Mouse (Mus musculus): Measurements from ENCODE around the gene Rufy4.
A peak's percentile ranks its signal among the peaks of the same experiment; 100 is the strongest.

The Rufy4 gene

GRCm38 (mm10) chr1:74106214-74106613 lies 19.1 kb upstream of the Rufy4 start:
- DNase-seq, result no peak

GRCm38 (mm10) chr1:74107931-74108618 lies 17.3 kb upstream of the Rufy4 start:
- no peak for DNase-seq

GRCm38 (mm10) chr1:74109670-74110069 lies 15.7 kb upstream of the Rufy4 start:
- DNase-seq, result no peak

GRCm38 (mm10) chr1:74110932-74111695 lies 14.2 kb upstream of the Rufy4 start:
- DNase-seq, result no peak

DNA sequence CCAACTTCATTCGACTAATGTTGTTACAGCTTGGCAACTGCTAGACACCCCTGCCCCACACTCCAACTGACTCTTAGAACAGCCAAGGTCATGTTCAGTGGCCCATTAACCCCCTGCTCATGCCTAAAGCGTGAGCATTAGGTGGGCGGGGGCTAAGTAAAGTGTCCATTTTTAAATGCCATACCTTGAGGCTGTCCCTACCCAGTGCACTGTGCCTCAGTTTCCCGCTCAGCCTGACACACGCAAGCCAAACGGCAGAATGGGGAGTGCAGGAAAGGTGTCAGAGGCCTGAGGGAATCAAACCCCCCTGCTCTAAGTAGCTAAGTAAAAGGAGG lies 13.7 kb upstream of the Rufy4 start:
- no peak for DNase-seq

- no peak for DNase-seq
Observed at GRCm38 (mm10) chr1:74113071-74113470, 12.3 kb upstream of the Rufy4 start.

DNA sequence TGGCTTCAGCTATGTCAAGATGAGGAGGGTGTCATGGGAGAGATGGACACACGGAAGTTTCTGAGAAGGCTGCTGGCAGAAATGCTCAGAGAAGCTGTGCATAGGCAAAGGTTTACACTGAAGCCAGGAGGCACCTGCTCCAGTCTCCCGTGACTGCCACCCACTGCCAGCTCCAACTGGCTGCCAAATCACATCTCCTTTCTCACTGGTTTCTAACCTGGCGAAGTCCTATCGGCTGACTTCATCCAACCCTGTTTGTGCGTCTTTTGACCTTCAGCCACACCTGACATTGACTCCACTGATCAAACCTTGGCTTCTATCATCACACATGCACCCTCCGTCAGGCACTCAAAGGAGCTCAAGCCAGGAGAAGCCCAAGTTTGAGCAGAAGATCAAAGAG lies 7.5 kb upstream of the Rufy4 start:
- DNase-seq, result no peak

DNA sequence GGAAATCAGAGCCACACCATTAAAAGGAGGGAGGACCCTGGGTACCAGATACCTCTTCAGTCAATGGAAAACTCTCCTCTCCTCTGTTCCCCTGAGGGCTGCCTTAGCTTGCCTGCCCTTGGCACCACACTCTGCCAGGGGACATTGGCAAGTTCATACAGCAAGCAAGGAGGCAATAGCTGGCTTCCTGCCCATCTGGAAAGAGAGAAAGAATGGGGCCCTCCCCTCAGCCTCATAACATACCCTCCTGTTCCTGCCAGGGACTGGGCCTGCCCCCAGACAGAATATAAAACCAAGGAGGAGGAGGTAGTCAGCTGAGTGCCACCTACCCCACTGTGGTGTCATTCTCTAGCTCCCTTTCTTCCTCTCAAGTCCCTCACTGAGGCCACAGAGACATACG lies 6.2 kb upstream of the Rufy4 start:
- no peak for DNase-seq

DNA sequence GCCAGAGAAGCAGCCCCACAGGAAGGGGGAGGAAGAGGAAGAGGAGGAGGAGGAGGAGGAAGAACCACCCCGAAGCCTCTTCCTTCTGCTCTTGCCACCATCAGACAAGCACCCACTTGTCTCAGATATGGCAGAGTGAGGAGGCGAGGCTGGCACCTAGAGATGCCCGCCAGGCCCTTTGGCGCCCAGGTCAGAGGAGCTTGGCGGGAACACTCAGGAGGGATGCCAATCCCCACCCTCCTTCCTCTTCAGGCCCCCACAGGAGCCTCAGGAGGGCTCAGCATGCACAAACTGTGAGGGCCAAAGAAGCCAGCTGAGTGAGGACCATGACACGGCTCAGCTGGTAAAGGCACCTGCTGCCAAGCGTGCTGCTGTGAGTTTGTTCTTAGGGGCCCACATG lies 4.2 kb upstream of the Rufy4 start:
- no peak for DNase-seq

- DNase-seq, result peak; percentile 80 to 86
Observed at GRCm38 (mm10) chr1:74121821-74122576, 3.3 kb upstream of the Rufy4 start.

- no peak for DNase-seq
Observed at GRCm38 (mm10) chr1:74123215-74123614, 2.1 kb upstream of the Rufy4 start.

DNA sequence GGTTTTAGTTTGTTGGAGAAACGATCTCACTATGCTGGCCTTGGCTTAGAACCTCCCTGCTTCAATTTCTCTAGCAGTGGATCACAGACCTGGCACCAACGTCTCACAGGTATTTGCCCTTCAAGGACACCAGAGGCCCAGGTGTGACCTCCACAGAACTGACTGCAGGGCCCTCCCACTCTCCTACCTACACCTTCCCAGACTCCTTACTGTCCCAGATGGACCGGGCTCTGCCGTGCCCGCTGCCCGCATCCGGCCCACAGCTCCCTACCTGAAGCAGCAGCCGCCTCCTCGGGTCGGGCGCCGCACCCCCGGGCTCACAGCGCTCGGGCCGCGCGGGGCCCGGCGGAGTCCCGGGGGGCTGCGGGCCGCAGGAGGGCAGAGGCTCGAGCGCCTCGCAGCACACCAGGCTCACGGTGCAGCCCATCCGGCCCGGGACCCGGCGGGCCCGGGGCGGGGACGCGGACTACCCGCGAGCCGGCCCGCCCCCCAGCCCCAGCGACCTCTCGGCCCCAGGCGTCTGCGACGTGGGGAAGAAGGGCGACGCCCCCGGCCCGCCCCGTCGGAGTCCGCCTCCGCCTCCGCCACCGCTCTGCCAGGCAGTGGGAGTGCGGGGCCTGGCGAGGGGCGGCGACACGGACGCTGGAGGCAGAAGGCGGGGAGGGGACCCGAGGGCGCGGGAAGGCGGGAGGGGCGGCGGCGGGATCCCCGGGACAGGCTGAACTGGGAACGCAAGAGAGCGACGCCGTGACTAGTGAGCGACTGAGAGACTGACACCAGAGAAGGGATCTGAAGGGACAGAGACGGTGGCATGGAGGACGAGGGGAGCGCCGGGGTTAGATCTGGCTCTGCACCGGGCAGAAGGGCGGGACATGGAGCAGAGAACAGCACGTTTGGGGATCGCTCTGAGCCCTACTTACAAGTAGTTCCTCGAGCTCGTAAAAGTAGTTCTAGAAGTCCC lies 1.0 kb upstream of the Rufy4 start, which contains the start of gene Tns1:
Gene Tns1, minus strand, starts transcription at position 429 of the 961 bp plus-strand sequence.
- peak; percentile 64 to 77 for DNase-seq

DNA sequence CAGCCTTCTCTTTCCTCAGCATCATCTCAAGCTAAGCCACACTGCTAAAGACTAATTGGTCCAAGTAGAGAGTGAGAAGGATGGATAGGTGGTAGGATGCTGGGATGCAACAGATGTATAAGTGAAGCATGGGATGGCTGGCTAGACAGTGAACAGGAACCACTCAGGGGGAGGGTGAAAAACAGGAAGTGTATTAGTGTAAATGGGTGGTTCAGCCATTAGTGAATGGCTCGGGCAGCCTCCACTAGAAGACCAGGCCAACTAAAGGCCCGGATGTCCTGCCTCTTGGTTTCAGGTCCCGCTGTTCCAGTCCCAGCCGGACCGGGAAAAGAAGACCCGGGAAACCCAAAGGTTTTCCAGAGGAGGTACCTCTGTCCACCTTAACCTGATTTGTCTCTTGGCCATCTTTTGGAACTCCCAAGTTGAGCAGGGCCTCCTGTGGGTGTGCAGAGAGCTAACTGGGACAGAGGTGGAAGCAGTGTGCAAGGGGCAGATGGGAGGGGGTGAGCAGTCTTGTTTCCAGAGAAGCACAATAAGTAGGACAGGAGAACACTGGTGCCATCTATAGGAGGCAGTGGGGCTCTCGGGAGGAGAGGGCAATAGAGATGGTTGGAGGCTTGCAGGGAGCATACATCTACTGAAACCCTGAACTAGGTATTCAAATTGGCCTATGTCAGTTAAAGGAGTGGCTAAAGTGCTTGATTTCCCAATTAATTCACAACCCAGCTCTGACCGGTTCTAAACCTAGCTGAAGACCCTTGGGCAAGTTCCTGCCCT lies 5.7 kb downstream of the Rufy4 start:
- DNase-seq, result no peak

DNA sequence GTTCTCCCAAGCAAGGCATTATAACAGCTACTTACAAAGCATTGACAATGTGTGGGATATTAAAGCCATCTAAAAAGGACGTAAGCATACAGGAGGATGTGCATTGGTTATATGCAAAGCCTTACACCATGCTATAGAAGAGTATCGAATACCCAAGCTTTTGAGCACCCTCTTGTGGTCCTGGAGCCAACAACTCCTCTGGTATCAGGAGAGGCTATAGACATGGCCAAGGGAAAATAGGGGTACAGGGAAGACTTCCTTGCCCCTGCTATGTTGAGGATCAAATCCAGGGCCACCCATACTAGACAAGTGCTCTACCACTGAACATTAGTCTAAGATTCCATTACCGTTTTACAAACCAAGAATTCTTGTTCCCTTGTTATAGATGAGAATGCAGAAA lies 6.7 kb downstream of the Rufy4 start:
- no peak for DNase-seq

DNA sequence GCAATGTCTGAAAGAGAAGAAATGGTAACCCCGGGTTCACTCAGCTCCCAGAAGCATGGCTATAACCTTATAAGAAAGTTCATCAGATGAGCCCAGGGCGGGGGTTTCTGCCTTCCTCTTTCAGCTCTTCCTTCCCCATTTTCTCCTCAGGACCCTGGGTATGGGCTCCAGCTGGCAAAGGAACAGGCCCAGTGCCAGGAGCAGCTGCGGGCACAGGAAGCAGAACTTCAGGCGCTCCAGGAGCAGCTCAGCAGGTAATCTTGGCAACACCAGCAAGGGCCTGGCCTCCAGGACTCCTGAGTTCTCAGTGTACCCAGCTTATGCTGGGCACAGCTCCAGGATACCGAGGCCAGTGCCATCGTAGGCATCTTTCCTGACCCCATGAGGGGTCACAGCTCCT lies 8.6 kb downstream of the Rufy4 start:
- peak; percentile 23 to 28 for DNase-seq

GRCm38 (mm10) chr1:74135326-74135950 lies 10.1 kb downstream of the Rufy4 start:
- no peak for DNase-seq

DNA sequence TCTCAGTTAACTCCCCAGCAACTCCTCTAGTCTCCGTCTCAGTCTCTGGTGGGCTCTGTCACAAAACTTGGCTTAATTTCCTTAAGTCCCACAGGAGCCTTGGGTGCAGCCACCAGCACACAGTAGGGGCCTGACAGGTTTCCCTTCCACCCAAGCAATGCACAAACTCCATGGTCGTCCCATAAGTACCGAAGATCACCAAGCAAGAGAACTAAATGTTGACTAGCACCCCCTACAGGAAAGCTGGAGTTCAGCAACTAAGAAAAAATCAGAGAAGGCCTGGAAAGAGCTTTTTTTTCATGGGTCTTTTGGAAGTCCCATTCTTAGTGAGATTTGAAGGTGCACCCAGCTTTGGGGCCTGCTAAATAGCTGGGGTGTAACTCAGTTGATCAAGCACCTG lies 14.1 kb downstream of the Rufy4 start:
- DNase-seq, result no peak

DNA sequence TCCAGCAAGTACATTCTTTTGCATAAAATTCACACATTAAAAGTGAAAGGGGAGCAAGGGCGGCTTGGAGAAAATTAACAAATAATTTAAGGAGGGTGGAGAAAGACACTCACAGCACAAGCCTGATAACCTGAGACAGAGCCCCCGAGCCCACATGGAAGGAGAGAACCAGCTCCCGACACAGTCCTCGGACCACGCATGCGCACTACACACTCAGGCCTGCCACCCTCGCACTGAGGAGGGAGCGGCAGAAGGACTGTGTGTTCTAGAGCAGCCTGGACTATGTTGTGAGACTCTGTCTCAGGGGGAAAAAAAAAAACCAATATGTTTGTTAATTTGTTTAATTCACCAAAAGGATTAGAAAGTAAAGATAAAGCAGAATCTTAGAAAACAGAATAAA lies 16.4 kb downstream of the Rufy4 start:
- no peak for DNase-seq

DNA sequence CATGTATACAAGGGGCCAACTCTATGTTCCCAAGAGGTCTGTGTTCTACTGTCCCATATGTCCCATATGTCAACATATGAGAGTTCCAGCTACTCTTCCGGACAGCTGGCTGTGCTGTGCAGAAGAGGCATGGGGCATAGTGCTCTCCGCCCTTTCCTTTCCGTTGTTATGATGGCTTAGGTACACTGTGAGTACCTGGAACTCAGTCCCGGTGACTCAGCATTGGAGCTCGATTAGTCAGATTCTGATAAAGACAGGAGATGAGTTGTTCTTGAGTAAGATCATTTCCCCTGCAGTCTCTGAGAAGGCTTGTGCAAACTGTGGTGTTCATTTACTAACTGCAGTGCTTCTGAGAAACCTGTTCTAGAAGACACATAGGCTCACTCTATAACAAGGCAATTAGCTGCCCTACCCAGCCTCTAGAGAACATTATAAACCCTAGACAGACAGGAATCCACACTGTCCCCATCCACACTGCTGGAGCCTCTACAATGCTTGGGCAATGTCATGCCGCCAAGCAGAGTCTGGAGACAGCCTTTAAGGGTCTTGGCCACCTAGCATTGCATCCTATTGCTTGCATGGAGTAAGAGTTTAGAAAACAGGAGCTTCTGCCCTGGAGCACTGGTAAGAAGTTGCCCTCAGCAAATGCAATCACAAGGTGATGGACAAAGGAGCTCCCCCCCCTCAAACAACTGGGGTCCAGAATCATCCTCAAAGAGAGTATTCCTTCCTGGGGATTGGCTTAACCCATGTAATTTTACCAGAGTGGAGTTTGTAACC lies 24.0 kb downstream of the Rufy4 start:
- no peak for DNase-seq

GRCm38 (mm10) chr1:74150101-74150500 lies 24.8 kb downstream of the Rufy4 start:
- DNase-seq, result no peak
